Mouse (Mus musculus): ENCODE results near the gene Qrsl1. TPM values are rescaled to one million over a fixed set of nuclear protein-coding genes. Genes with fewer than 3 reads are reported as not detected.

The Qrsl1 gene
- total RNA-seq, 2 experiments from 2014 or later, result 10.2 to 10.4 TPM

- no peak for DNase-seq
Measured at GRCm38 (mm10) chr10:43871458-43871857, 30.1 kb downstream of the Qrsl1 start.

- DNase-seq, result peak; percentile 52
Measured at GRCm38 (mm10) chr10:43870752-43871151, 30.8 kb downstream of the Qrsl1 start.

GRCm38 (mm10) chr10:43856351-43856750 lies 45.2 kb downstream of the Qrsl1 start:
- DNase-seq, result no peak

- DNase-seq, result no peak
Measured at GRCm38 (mm10) chr10:43855916-43856315, 45.6 kb downstream of the Qrsl1 start.

GRCm38 (mm10) chr10:43851898-43852297 lies 49.6 kb downstream of the Qrsl1 start:
- DNase-seq, result no peak

GRCm38 (mm10) chr10:43849478-43849877 lies 52.1 kb downstream of the Qrsl1 start:
- DNase-seq, result no peak

GRCm38 (mm10) chr10:43846141-43846622 lies 55.4 kb downstream of the Qrsl1 start:
- DNase-seq, result no peak

- no peak for DNase-seq
Measured at GRCm38 (mm10) chr10:43845442-43845841, 56.1 kb downstream of the Qrsl1 start.

GRCm38 (mm10) chr10:43841441-43841840 lies 60.1 kb downstream of the Qrsl1 start:
- no peak for DNase-seq

- peak; percentile 34 for DNase-seq
Measured at GRCm38 (mm10) chr10:43832868-43833267, 68.7 kb downstream of the Qrsl1 start.

GRCm38 (mm10) chr10:43830251-43831018 lies 71.1 kb downstream of the Qrsl1 start:
- DNase-seq, result no peak

- no peak for DNase-seq
Measured at GRCm38 (mm10) chr10:43828686-43829015, 72.9 kb downstream of the Qrsl1 start.

GRCm38 (mm10) chr10:43827958-43828685 lies 73.4 kb downstream of the Qrsl1 start:
- DNase-seq, result no peak

- DNase-seq, result no peak
Measured at GRCm38 (mm10) chr10:43826773-43827621, 74.5 kb downstream of the Qrsl1 start.

GRCm38 (mm10) chr10:43825696-43826095 lies 75.8 kb downstream of the Qrsl1 start:
- DNase-seq, result no peak

- DNase-seq, result no peak
Measured at GRCm38 (mm10) chr10:43824713-43825112, 76.8 kb downstream of the Qrsl1 start.

Other genes starting within 250 kb of the Qrsl1 start
- gene Rtn4ip1, start 62 bp upstream of the Qrsl1 start, total RNA-seq (2021), result 10 to 100 TPM; 14.8 to 18.7 TPM
- gene Crybg1, start 247.1 kb upstream of the Qrsl1 start, total RNA-seq (2021), result 1 to 10 TPM; 2.3 to 2.5 TPM

Data from gastrocnemius, postnatal 10 days (tissue).